19 mouse cellular contexts compared by ENCODE assay signal in genomic region chr3:107568721-107569120, GRCm38 (mm10). TPM values are rescaled to one million over a fixed set of nuclear protein-coding genes. Genes with fewer than 3 reads are reported as not detected.
DNase-seq lines count a peak whose midpoint lies in the region; ATAC-seq lines count a peak whose summit lies in the region.
"Had no signal": no experiment of that assay in that cellular context is flagged by ENCODE, and none has a peak within 500 bp of the region (broad histone marks: within the 10 kb centered on the region; RNA-seq: fewer than 3 reads in every experiment).

No protein-coding gene starts in this region.

- 53% methylated on average over 4 of the region's 4 CpGs for WGBS in forebrain, embryonic 15.5 days
- WGBS in forebrain, embryonic 12.5 days: 86% methylated on average over 4 of the region's 4 CpGs
- WGBS in hindbrain, embryonic 14.5 days: 48% methylated on average over 4 of the region's 4 CpGs
- WGBS in hindbrain, embryonic 12.5 days: 61% methylated on average over 4 of the region's 4 CpGs
- 57% methylated on average over 4 of the region's 4 CpGs for WGBS in embryonic facial prominence, embryonic 10.5 days
- WGBS in neural tube, embryonic 14.5 days: 65% methylated on average over 4 of the region's 4 CpGs

- H3K36me3 ChIP-seq in forebrain, embryonic 15.5 days: no peaks in the 10 kb centered on the region
- H3K36me3 ChIP-seq in forebrain, embryonic 12.5 days (replicated peaks): no peaks in the 10 kb centered on the region
- no peaks in the 10 kb centered on the region for H3K36me3 ChIP-seq in hindbrain, embryonic 14.5 days (replicated peaks; ENCODE audit: control insufficient read depth, insufficient read depth)
- H3K36me3 ChIP-seq in hindbrain, embryonic 12.5 days: no peaks in the 10 kb centered on the region
- no peaks in the 10 kb centered on the region for H3K36me3 ChIP-seq in embryonic facial prominence, embryonic 10.5 days (replicated peaks)
- no peaks in the 10 kb centered on the region for H3K36me3 ChIP-seq in neural tube, embryonic 14.5 days (ENCODE audit: control insufficient read depth, insufficient read depth, low read length)
- H3K36me3 ChIP-seq: limb, embryonic 12.5 days; liver, embryonic 15.5 days had no signal

- no peak overlapping the region for H3K9ac ChIP-seq in forebrain, embryonic 15.5 days (replicated peaks)
- no peak overlapping the region for H3K9ac ChIP-seq in forebrain, embryonic 12.5 days
- no peak overlapping the region for H3K9ac ChIP-seq in hindbrain, embryonic 14.5 days
- no peak overlapping the region for H3K9ac ChIP-seq in hindbrain, embryonic 12.5 days
- no peak overlapping the region for H3K9ac ChIP-seq in neural tube, embryonic 14.5 days (replicated peaks; ENCODE audit: low read depth, low read length)
- H3K9ac ChIP-seq: limb, embryonic 12.5 days; liver, embryonic 15.5 days had no signal

- no peak overlapping the region for H3K27ac ChIP-seq in forebrain, embryonic 15.5 days (replicated peaks)
- H3K27ac ChIP-seq in forebrain, embryonic 12.5 days: no peak overlapping the region
- no peak overlapping the region for H3K27ac ChIP-seq in hindbrain, embryonic 14.5 days
- no peak overlapping the region for H3K27ac ChIP-seq in hindbrain, embryonic 12.5 days
- 0 out of 2 replicates have a peak overlapping the region, but pooled peaks have one; percentile 30 for H3K27ac ChIP-seq in embryonic facial prominence, embryonic 10.5 days (replicated peaks)
- no peak overlapping the region for H3K27ac ChIP-seq in neural tube, embryonic 14.5 days (ENCODE audit: low read depth, low read length)
- H3K27ac ChIP-seq: limb, embryonic 12.5 days; liver, embryonic 15.5 days; macrophage had no signal

- ATAC-seq in forebrain, embryonic 15.5 days (replicated peaks): peak; percentile 57; the same call in 1 of the 2 replicates
- ATAC-seq in forebrain, embryonic 12.5 days (ENCODE audit: low FRiP score): no peak
- peak; percentile 62; the same call in 1 of the 2 replicates for ATAC-seq in hindbrain, embryonic 14.5 days (ENCODE audit: low FRiP score)
- no peak for ATAC-seq in hindbrain, embryonic 12.5 days (ENCODE audit: low FRiP score)
- peak; percentile 74; the same call in 1 of the 2 replicates for ATAC-seq in neural tube, embryonic 14.5 days (ENCODE audit: low read depth)
- ATAC-seq in megakaryocyte progenitor cell, adult 5-6 weeks (replicated peaks; ENCODE audit: poor library complexity): no peak

- no peaks in the 10 kb centered on the region for H3K27me3 ChIP-seq in forebrain, embryonic 15.5 days
- H3K27me3 ChIP-seq in forebrain, embryonic 12.5 days: peaks cover 9% of the 10 kb centered on the region
- H3K27me3 ChIP-seq in hindbrain, embryonic 14.5 days (ENCODE audit: control insufficient read depth, insufficient read depth, low read length): no peaks in the 10 kb centered on the region
- H3K27me3 ChIP-seq in hindbrain, embryonic 12.5 days: peaks cover 16% of the 10 kb centered on the region; the same call in 1 of the 2 replicates
- H3K27me3 ChIP-seq in embryonic facial prominence, embryonic 10.5 days (replicated peaks; ENCODE audit: low read depth, poor library complexity, severe bottlenecking): peaks cover 7% of the 10 kb centered on the region; the same call in 1 of the 2 replicates
- no peaks in the 10 kb centered on the region for H3K27me3 ChIP-seq in neural tube, embryonic 14.5 days (ENCODE audit: control insufficient read depth, insufficient read depth, low read length)

- no peaks in the 10 kb centered on the region for H3K9me3 ChIP-seq in forebrain, embryonic 15.5 days
- no peaks in the 10 kb centered on the region for H3K9me3 ChIP-seq in forebrain, embryonic 12.5 days
- no peaks in the 10 kb centered on the region for H3K9me3 ChIP-seq in hindbrain, embryonic 14.5 days (ENCODE audit: control insufficient read depth, low read length)
- no peaks in the 10 kb centered on the region for H3K9me3 ChIP-seq in hindbrain, embryonic 12.5 days (replicated peaks)
- H3K9me3 ChIP-seq in embryonic facial prominence, embryonic 10.5 days: no peaks in the 10 kb centered on the region
- no peaks in the 10 kb centered on the region for H3K9me3 ChIP-seq in neural tube, embryonic 14.5 days (ENCODE audit: control insufficient read depth, low read length)
- H3K9me3 ChIP-seq: limb, embryonic 12.5 days; liver, embryonic 15.5 days had no signal

- 0 out of 2 replicates have a peak, but pooled peaks cover 4% of the 10 kb centered on the region for H3K4me1 ChIP-seq in forebrain, embryonic 15.5 days
- H3K4me1 ChIP-seq in forebrain, embryonic 12.5 days: no peaks in the 10 kb centered on the region
- H3K4me1 ChIP-seq in hindbrain, embryonic 14.5 days (replicated peaks; ENCODE audit: control insufficient read depth, insufficient read depth, low read length): no peaks in the 10 kb centered on the region
- peaks cover 7% of the 10 kb centered on the region for H3K4me1 ChIP-seq in hindbrain, embryonic 12.5 days
- peaks cover 49% of the 10 kb centered on the region for H3K4me1 ChIP-seq in embryonic facial prominence, embryonic 10.5 days
- H3K4me1 ChIP-seq in neural tube, embryonic 14.5 days (ENCODE audit: control insufficient read depth, insufficient read depth, low read length): no peaks in the 10 kb centered on the region
- H3K4me1 ChIP-seq: liver, embryonic 15.5 days had no signal

- H3K4me3 ChIP-seq in forebrain, embryonic 15.5 days: no peak overlapping the region
- H3K4me3 ChIP-seq in forebrain, embryonic 12.5 days (replicated peaks): no peak overlapping the region
- H3K4me3 ChIP-seq in hindbrain, embryonic 14.5 days (replicated peaks; ENCODE audit: low read length): no peak overlapping the region
- no peak overlapping the region for H3K4me3 ChIP-seq in hindbrain, embryonic 12.5 days
- no peak overlapping the region for H3K4me3 ChIP-seq in embryonic facial prominence, embryonic 10.5 days
- no peak overlapping the region for H3K4me3 ChIP-seq in neural tube, embryonic 14.5 days (ENCODE audit: low read depth, low read length)
- H3K4me3 ChIP-seq: limb, embryonic 12.5 days; liver, embryonic 15.5 days had no signal

- no peak for DNase-seq in hindbrain, embryonic 14.5 days (ENCODE audit: low spot score)
- peak; percentile 49 for DNase-seq in embryonic facial prominence, embryonic 10.5 days (ENCODE audit: low spot score)
- no peak for DNase-seq in c-Kit-positive CD71-positive TER-119-positive erythroid progenitor cells, embryonic 14.5 days (ENCODE audit: low spot score)
- DNase-seq: cerebellum, adult 2 months; thymus, postnatal 36 days had no signal

- no peak overlapping the region for H3K4me2 ChIP-seq in forebrain, embryonic 15.5 days (replicated peaks)
- H3K4me2 ChIP-seq in forebrain, embryonic 12.5 days: no peak overlapping the region
- H3K4me2 ChIP-seq in hindbrain, embryonic 14.5 days (replicated peaks): no peak overlapping the region
- H3K4me2 ChIP-seq in hindbrain, embryonic 12.5 days (replicated peaks): no peak overlapping the region
- no peak overlapping the region for H3K4me2 ChIP-seq in neural tube, embryonic 14.5 days (ENCODE audit: low read depth, low read length)
- H3K4me2 ChIP-seq: limb, embryonic 12.5 days; liver, embryonic 15.5 days had no signal

RNA-seq across cellular contexts. Expression of gene Ubl4b, which starts 13.8 kb away (rescaled TPM):
- polyA plus RNA-seq in forebrain, embryonic 15.5 days (2015; fragmentation: Nextera tagmentation; extraction: Ambion mirVana): 0.13 TPM in 1 of 2 replicates, not detected in the other
- 0.19 and 0.27 TPM in 2 replicates for polyA plus RNA-seq in forebrain, embryonic 12.5 days (2016; fragmentation: Nextera tagmentation; extraction: Ambion mirVana)
- polyA plus RNA-seq in hindbrain, embryonic 14.5 days (2014; fragmentation: Nextera tagmentation; extraction: Ambion mirVana): not detected in 2 replicates
- not detected in 2 replicates for polyA plus RNA-seq in hindbrain, embryonic 12.5 days (2016; fragmentation: Nextera tagmentation; extraction: Ambion mirVana)
- polyA plus RNA-seq in embryonic facial prominence, embryonic 10.5 days (2016; fragmentation: Nextera tagmentation; extraction: Ambion mirVana): 0.41 and 0.70 TPM in 2 replicates
- not detected in 2 replicates for polyA plus RNA-seq in neural tube, embryonic 14.5 days (2014; fragmentation: Nextera tagmentation; extraction: Ambion mirVana)
- not detected in 2 replicates for total RNA-seq in megakaryocyte progenitor cell, adult 5-6 weeks (2015)
- total RNA-seq in megakaryocyte progenitor cell, adult 5-6 weeks (2017): not detected in 2 replicates
- total RNA-seq: adrenal gland, adult 18-20 months; gastrocnemius, adult 18-20 months; heart, postnatal 25 days; layer of hippocampus, adult 18-20 months; left cerebral cortex, adult 18-20 months had no signal
- polyA plus RNA-seq: cerebellum, adult 2 months; kidney, embryonic 14.5 days; liver, embryonic 15.5 days; macrophage had no signal

RNA-seq across cellular contexts. Expression of gene Alx3, which starts 26.1 kb away (rescaled TPM):
- polyA plus RNA-seq in forebrain, embryonic 15.5 days (2015; fragmentation: Nextera tagmentation; extraction: Ambion mirVana): 2.5 and 3.1 TPM in 2 replicates
- 8.3 and 8.7 TPM in 2 replicates for polyA plus RNA-seq in forebrain, embryonic 12.5 days (2016; fragmentation: Nextera tagmentation; extraction: Ambion mirVana)
- 0.12 TPM in 1 of 2 replicates, not detected in the other for polyA plus RNA-seq in hindbrain, embryonic 14.5 days (2014; fragmentation: Nextera tagmentation; extraction: Ambion mirVana)
- polyA plus RNA-seq in hindbrain, embryonic 12.5 days (2016; fragmentation: Nextera tagmentation; extraction: Ambion mirVana): 0.40 and 0.60 TPM in 2 replicates
- polyA plus RNA-seq in embryonic facial prominence, embryonic 10.5 days (2016; fragmentation: Nextera tagmentation; extraction: Ambion mirVana): 41.8 and 43.5 TPM in 2 replicates
- not detected in 2 replicates for polyA plus RNA-seq in neural tube, embryonic 14.5 days (2014; fragmentation: Nextera tagmentation; extraction: Ambion mirVana)
- total RNA-seq in megakaryocyte progenitor cell, adult 5-6 weeks (2015): not detected in 2 replicates
- not detected in 2 replicates for total RNA-seq in megakaryocyte progenitor cell, adult 5-6 weeks (2017)
- total RNA-seq: adrenal gland, adult 18-20 months; gastrocnemius, adult 18-20 months; heart, postnatal 25 days had no signal
- polyA plus RNA-seq: macrophage had no signal

RNA-seq across cellular contexts. Expression of gene Slc6a17, which starts 50.9 kb away (rescaled TPM):
- polyA plus RNA-seq in forebrain, embryonic 15.5 days (2015; fragmentation: Nextera tagmentation; extraction: Ambion mirVana): 17.2 and 19.6 TPM in 2 replicates
- 5.7 and 8.3 TPM in 2 replicates for polyA plus RNA-seq in forebrain, embryonic 12.5 days (2016; fragmentation: Nextera tagmentation; extraction: Ambion mirVana)
- 15.5 and 18.8 TPM in 2 replicates for polyA plus RNA-seq in hindbrain, embryonic 14.5 days (2014; fragmentation: Nextera tagmentation; extraction: Ambion mirVana)
- 5.6 and 5.7 TPM in 2 replicates for polyA plus RNA-seq in hindbrain, embryonic 12.5 days (2016; fragmentation: Nextera tagmentation; extraction: Ambion mirVana)
- 2.2 and 4.9 TPM in 2 replicates for polyA plus RNA-seq in embryonic facial prominence, embryonic 10.5 days (2016; fragmentation: Nextera tagmentation; extraction: Ambion mirVana)
- 15.1 and 16.6 TPM in 2 replicates for polyA plus RNA-seq in neural tube, embryonic 14.5 days (2014; fragmentation: Nextera tagmentation; extraction: Ambion mirVana)
- total RNA-seq in megakaryocyte progenitor cell, adult 5-6 weeks (2015): not detected in 2 replicates
- total RNA-seq in megakaryocyte progenitor cell, adult 5-6 weeks (2017): not detected in 2 replicates

Comparison
In these comparisons a context has a peak if more than half of its experiments do, and no peak if none do; other contexts are left out.
1. ATAC-seq: peak in forebrain, embryonic 15.5 days (single experiment), hindbrain, embryonic 14.5 days (single experiment) and neural tube, embryonic 14.5 days (single experiment); none in forebrain, embryonic 12.5 days (single experiment), hindbrain, embryonic 12.5 days (single experiment) and megakaryocyte progenitor cell, adult 5-6 weeks (single experiment).